Mouse (Mus musculus): ENCODE results near the gene Mgea5. TPM values are rescaled to one million over a fixed set of nuclear protein-coding genes. Genes with fewer than 3 reads are reported as not detected.

Gene Mgea5
- polyA plus RNA-seq, 1 experiment from 2014 or later = 67.8 TPM

GRCm38 (mm10) chr19:45734762-45735161 lies 48.9 kb downstream of the Mgea5 start:
- H3K27ac ChIP-seq (ENCODE audit: low read depth, low read length) = 0 out of 2 replicates have a peak overlapping the region, but pooled peaks have one; percentile 9
- H3K27me3 ChIP-seq (ENCODE audit: control insufficient read depth, insufficient read depth, low read length) = peaks cover 65% of the 10 kb centered on the region
- H3K4me3 ChIP-seq (ENCODE audit: low read length) = no peak overlapping the region
- ATAC-seq (ENCODE audit: low FRiP score, low TSS enrichment) = no peak
- H3K4me1 ChIP-seq (ENCODE audit: control insufficient read depth, insufficient read depth, low read length) = peaks cover 14% of the 10 kb centered on the region
- H3K36me3 ChIP-seq (ENCODE audit: control insufficient read depth, insufficient read depth, low read length) = no peaks in the 10 kb centered on the region
- 22% methylated on average over 7 of the region's 7 CpGs for WGBS
- no peaks in the 10 kb centered on the region for H3K9me3 ChIP-seq (ENCODE audit: control insufficient read depth, low read length)
- no peak overlapping the region for H3K4me2 ChIP-seq (replicated peaks; ENCODE audit: low read depth, low read length)
- H3K9ac ChIP-seq (ENCODE audit: low read depth, low read length) = no peak overlapping the region

GRCm38 (mm10) chr19:45734191-45734590 lies 49.4 kb downstream of the Mgea5 start:
- no peaks in the 10 kb centered on the region for H3K36me3 ChIP-seq (ENCODE audit: control insufficient read depth, insufficient read depth, low read length)
- H3K4me1 ChIP-seq (ENCODE audit: control insufficient read depth, insufficient read depth, low read length) = peaks cover 13% of the 10 kb centered on the region
- no peak overlapping the region for H3K4me3 ChIP-seq (ENCODE audit: low read length)
- ATAC-seq (ENCODE audit: low FRiP score, low TSS enrichment) = no peak
- peaks cover 59% of the 10 kb centered on the region for H3K27me3 ChIP-seq (ENCODE audit: control insufficient read depth, insufficient read depth, low read length)
- WGBS = 70% methylated on average over 5 of the region's 5 CpGs
- no peaks in the 10 kb centered on the region for H3K9me3 ChIP-seq (ENCODE audit: control insufficient read depth, low read length)
- no peak overlapping the region for H3K4me2 ChIP-seq (replicated peaks; ENCODE audit: low read depth, low read length)
- no peak overlapping the region for H3K27ac ChIP-seq (ENCODE audit: low read depth, low read length)
- no peak overlapping the region for H3K9ac ChIP-seq (ENCODE audit: low read depth, low read length)

- peaks cover 53% of the 10 kb centered on the region for H3K27me3 ChIP-seq (ENCODE audit: control insufficient read depth, insufficient read depth, low read length)
- H3K4me1 ChIP-seq (ENCODE audit: control insufficient read depth, insufficient read depth, low read length) = peaks cover 13% of the 10 kb centered on the region
- H3K9ac ChIP-seq (ENCODE audit: low read depth, low read length) = no peak overlapping the region
- H3K4me3 ChIP-seq (ENCODE audit: low read length) = no peak overlapping the region
- H3K27ac ChIP-seq (ENCODE audit: low read depth, low read length) = no peak overlapping the region
- H3K4me2 ChIP-seq (replicated peaks; ENCODE audit: low read depth, low read length) = no peak overlapping the region
- WGBS = 22% methylated on average over 10 of the region's 10 CpGs
- H3K9me3 ChIP-seq (ENCODE audit: control insufficient read depth, low read length) = no peaks in the 10 kb centered on the region
- no peak for ATAC-seq (ENCODE audit: low FRiP score, low TSS enrichment)
- H3K36me3 ChIP-seq (ENCODE audit: control insufficient read depth, insufficient read depth, low read length) = no peaks in the 10 kb centered on the region
Observed at GRCm38 (mm10) chr19:45733564-45733963, 50.1 kb downstream of the Mgea5 start.

- no peak for ATAC-seq (ENCODE audit: low FRiP score, low TSS enrichment)
- Histone ChIP-seq H3K9me3 (ENCODE audit: control insufficient read depth, low read length) (no peaks in the 10 kb centered on the region), H3K4me1 (ENCODE audit: control insufficient read depth, insufficient read depth, low read length) (peaks cover 4% of the 10 kb centered on the region; the same call in 1 of the 2 replicates), H3K27me3 (ENCODE audit: control insufficient read depth, insufficient read depth, low read length) (peaks cover 38% of the 10 kb centered on the region), H3K27ac (ENCODE audit: low read depth, low read length) (no peak overlapping the region), H3K36me3 (ENCODE audit: control insufficient read depth, insufficient read depth, low read length) (no peaks in the 10 kb centered on the region), H3K9ac (ENCODE audit: low read depth, low read length) (no peak overlapping the region), H3K4me3 (ENCODE audit: low read length) (no peak overlapping the region), H3K4me2 (replicated peaks; ENCODE audit: low read depth, low read length) (no peak overlapping the region)
- WGBS = 89% methylated on average over 7 of the region's 7 CpGs
Observed at GRCm38 (mm10) chr19:45731658-45732057, 52.0 kb downstream of the Mgea5 start.

GRCm38 (mm10) chr19:45730042-45730441 lies 53.6 kb downstream of the Mgea5 start:
- Histone ChIP-seq H3K27me3 (ENCODE audit: control insufficient read depth, insufficient read depth, low read length) (peaks cover 28% of the 10 kb centered on the region), H3K9ac (ENCODE audit: low read depth, low read length) (no peak overlapping the region), H3K4me3 (ENCODE audit: low read length) (no peak overlapping the region), H3K9me3 (ENCODE audit: control insufficient read depth, low read length) (no peaks in the 10 kb centered on the region), H3K27ac (ENCODE audit: low read depth, low read length) (no peak overlapping the region), H3K4me2 (replicated peaks; ENCODE audit: low read depth, low read length) (no peak overlapping the region), H3K4me1 (ENCODE audit: control insufficient read depth, insufficient read depth, low read length) (peaks cover 17% of the 10 kb centered on the region; the same call in 1 of the 2 replicates), H3K36me3 (ENCODE audit: control insufficient read depth, insufficient read depth, low read length) (no peaks in the 10 kb centered on the region)
- 86% methylated on average over 8 of the region's 8 CpGs for WGBS
- ATAC-seq (ENCODE audit: low FRiP score, low TSS enrichment) = no peak

- ATAC-seq (ENCODE audit: low FRiP score, low TSS enrichment) = 0 out of 2 replicates have a peak, but pooled peaks have one; percentile 40
- H3K27me3 ChIP-seq (ENCODE audit: control insufficient read depth, insufficient read depth, low read length) = peaks cover 5% of the 10 kb centered on the region; the same call in 1 of the 2 replicates
Observed at GRCm38 (mm10) chr19:45727231-45727630, 56.4 kb downstream of the Mgea5 start.

GRCm38 (mm10) chr19:45725677-45726277 lies 57.9 kb downstream of the Mgea5 start:
- Histone ChIP-seq H3K27me3 (ENCODE audit: control insufficient read depth, insufficient read depth, low read length) (peaks cover 5% of the 10 kb centered on the region), H3K4me3 (ENCODE audit: low read length) (no peak overlapping the region), H3K9ac (ENCODE audit: low read depth, low read length) (no peak overlapping the region), H3K4me2 (replicated peaks; ENCODE audit: low read depth, low read length) (no peak overlapping the region), H3K9me3 (ENCODE audit: control insufficient read depth, low read length) (no peaks in the 10 kb centered on the region), H3K4me1 (ENCODE audit: control insufficient read depth, insufficient read depth, low read length) (peaks cover 14% of the 10 kb centered on the region; the same call in 1 of the 2 replicates), H3K36me3 (ENCODE audit: control insufficient read depth, insufficient read depth, low read length) (no peaks in the 10 kb centered on the region), H3K27ac (ENCODE audit: low read depth, low read length) (no peak overlapping the region)
- 13% methylated on average over 14 of the region's 14 CpGs for WGBS
- ATAC-seq (ENCODE audit: low FRiP score, low TSS enrichment) = peak; percentile 86

More at GRCm38 (mm10) chr19:45727231-45727630, 56.4 kb downstream of the Mgea5 start:
- Histone ChIP-seq H3K4me3 (ENCODE audit: low read length) (no peak overlapping the region), H3K36me3 (ENCODE audit: control insufficient read depth, insufficient read depth, low read length) (no peaks in the 10 kb centered on the region), H3K9me3 (ENCODE audit: control insufficient read depth, low read length) (no peaks in the 10 kb centered on the region), H3K9ac (ENCODE audit: low read depth, low read length) (no peak overlapping the region), H3K27ac (ENCODE audit: low read depth, low read length) (no peak overlapping the region), H3K4me2 (replicated peaks; ENCODE audit: low read depth, low read length) (no peak overlapping the region), H3K4me1 (ENCODE audit: control insufficient read depth, insufficient read depth, low read length) (peaks cover 14% of the 10 kb centered on the region; the same call in 1 of the 2 replicates)
- 73% methylated on average over 10 of the region's 10 CpGs for WGBS

- H3K36me3 ChIP-seq (ENCODE audit: control insufficient read depth, insufficient read depth, low read length) = no peaks in the 10 kb centered on the region
- no peaks in the 10 kb centered on the region for H3K9me3 ChIP-seq (ENCODE audit: control insufficient read depth, low read length)
- no peak overlapping the region for H3K4me2 ChIP-seq (replicated peaks; ENCODE audit: low read depth, low read length)
- no peak overlapping the region for H3K27ac ChIP-seq (ENCODE audit: low read depth, low read length)
- no peak overlapping the region for H3K9ac ChIP-seq (ENCODE audit: low read depth, low read length)
- no peak for ATAC-seq (ENCODE audit: low FRiP score, low TSS enrichment)
- peaks cover 14% of the 10 kb centered on the region; the same call in 1 of the 2 replicates for H3K4me1 ChIP-seq (ENCODE audit: control insufficient read depth, insufficient read depth, low read length)
- H3K4me3 ChIP-seq (ENCODE audit: low read length) = no peak overlapping the region
- 76% methylated on average over 5 of the region's 5 CpGs for WGBS
- peaks cover 5% of the 10 kb centered on the region for H3K27me3 ChIP-seq (ENCODE audit: control insufficient read depth, insufficient read depth, low read length)
Observed at GRCm38 (mm10) chr19:45722188-45722587, 61.4 kb downstream of the Mgea5 start.

- Histone ChIP-seq H3K4me2 (replicated peaks; ENCODE audit: low read depth, low read length) (peak overlapping the region; percentile 30; the same call in 1 of the 2 replicates), H3K9me3 (ENCODE audit: control insufficient read depth, low read length) (no peaks in the 10 kb centered on the region), H3K36me3 (ENCODE audit: control insufficient read depth, insufficient read depth, low read length) (no peaks in the 10 kb centered on the region), H3K9ac (ENCODE audit: low read depth, low read length) (no peak overlapping the region), H3K4me3 (ENCODE audit: low read length) (no peak overlapping the region), H3K27ac (ENCODE audit: low read depth, low read length) (no peak overlapping the region), H3K4me1 (ENCODE audit: control insufficient read depth, insufficient read depth, low read length) (peaks cover 3% of the 10 kb centered on the region; the same call in 1 of the 2 replicates), H3K27me3 (ENCODE audit: control insufficient read depth, insufficient read depth, low read length) (no peaks in the 10 kb centered on the region; the same call in 1 of the 2 replicates)
- ATAC-seq (ENCODE audit: low FRiP score, low TSS enrichment) = no peak
- WGBS = 55% methylated on average over 3 of the region's 3 CpGs
Observed at GRCm38 (mm10) chr19:45718286-45718685, 65.4 kb downstream of the Mgea5 start.

Data from kidney, embryonic 14.5 days (tissue).